Mouse (Mus musculus): ENCODE measurements at regions not wholly inside any gene's neighbourhood (a gene's known extent, or its start where the extent isn't known, plus 50 kb on each side); places are given as distances from the start of the nearest gene placed in this dataset.
"Not testable (repeated sequence)": the region's sequence is repeated elsewhere in the genome, so short reads cannot be mapped to it uniquely, and the experiment has no call there.

DNA sequence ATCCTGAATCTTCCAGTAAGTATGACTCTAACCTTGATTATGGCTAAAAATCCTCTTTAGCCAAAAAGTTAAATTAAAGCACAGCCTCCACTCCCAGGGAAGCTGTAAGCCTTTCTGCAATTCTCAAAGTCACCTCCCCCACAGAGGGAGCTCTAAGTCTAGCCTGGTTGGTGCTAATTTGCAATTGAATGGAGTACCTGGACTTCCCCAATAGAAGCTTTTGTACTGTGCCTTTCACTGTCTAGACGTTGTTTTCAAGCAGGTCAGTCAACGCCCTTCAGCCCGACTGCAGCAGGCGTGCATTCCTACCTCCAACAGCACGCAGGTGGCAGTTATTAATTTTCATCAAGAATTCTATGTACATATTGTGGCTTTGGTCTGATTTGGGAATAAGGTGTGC lies 87.2 kb downstream of the Catsperg2 start:
- in situ Hi-C loops (cut with MboI, MseI), result not testable (repeated sequence)

GRCm38 (mm10) chr7:29602356-29602755 lies 83.9 kb upstream of the Sipa1l3 start:
- in situ Hi-C loops (cut with MboI, MseI), result loop anchor here (25.0 kb wide), 1 partner anchor 1085 kb away; the partner anchor contains the start of gene 2200002J24Rik

- in situ Hi-C loops (cut with MboI, MseI), result loop anchor here (25.0 kb wide), 1 partner anchor 1086 kb away; the partner anchor contains the start of gene 2200002J24Rik
These were observed 82.9 kb upstream of the Sipa1l3 start for GRCm38 (mm10) chr7:29601337-29601736.

- in situ Hi-C loops (cut with MboI, MseI), result not testable (repeated sequence)
These were observed 78.8 kb upstream of the Sipa1l3 start for GRCm38 (mm10) chr7:29597291-29597690.

- in situ Hi-C loops (cut with MboI, MseI), result no loop called here
These were observed 59.7 kb upstream of the Sipa1l3 start for GRCm38 (mm10) chr7:29578128-29578527.

DNA sequence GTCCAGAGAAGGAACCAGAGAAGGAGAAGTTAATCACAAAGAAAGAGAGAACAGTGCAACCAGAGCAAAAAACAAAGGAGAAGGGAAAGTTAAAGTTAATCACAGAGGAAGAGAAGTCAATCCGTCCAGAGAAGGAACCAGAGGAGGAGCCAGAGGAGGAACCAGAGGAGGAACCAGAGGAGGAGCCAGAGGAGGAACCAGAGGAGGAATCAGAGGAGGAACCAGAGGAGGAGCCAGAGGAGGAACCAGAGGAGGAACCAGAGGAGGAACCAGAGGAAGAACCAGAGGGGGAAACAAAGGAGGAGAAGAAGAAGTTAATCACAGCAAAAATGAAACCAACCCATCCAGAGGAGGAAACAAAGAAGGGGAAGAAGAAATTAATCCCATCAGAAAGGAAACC lies 57.2 kb upstream of the Sipa1l3 start:
- in situ Hi-C loops (cut with MboI, MseI), result no loop called here

Measured in T-helper 2 cell (primary cell).